Mouse (Mus musculus) ES-E14 (cell line): Measurements from ENCODE around the gene Ogfod2.

Source experiments
- CHD2 ChIP-seq: IDR thresholded peaks from 2 replicates; pipeline ENCODE4 v1.6.1; 2014; ENCODE audit warnings: mild to moderate bottlenecking, low read depth, low read length, inconsistent platforms
- ZC3H11A ChIP-seq: IDR thresholded peaks from 2 replicates; pipeline ENCODE4 v1.6.1; 2012; ENCODE audit warnings: low read depth, mild to moderate bottlenecking, inconsistent platforms, low read length, borderline replicate concordance

GRCm38 (mm10) chr5:124083850-124084587 is 28.1 kb upstream of the Ogfod2 start:
- TF ChIP-seq CHD2 (no peak), ZC3H11A (no peak)
